Mouse (Mus musculus): ENCODE measurements at regions not wholly inside any gene's neighbourhood (a gene's known extent, or its start where the extent isn't known, plus 50 kb on each side); places are given as distances from the start of the nearest gene placed in this dataset.

DNA sequence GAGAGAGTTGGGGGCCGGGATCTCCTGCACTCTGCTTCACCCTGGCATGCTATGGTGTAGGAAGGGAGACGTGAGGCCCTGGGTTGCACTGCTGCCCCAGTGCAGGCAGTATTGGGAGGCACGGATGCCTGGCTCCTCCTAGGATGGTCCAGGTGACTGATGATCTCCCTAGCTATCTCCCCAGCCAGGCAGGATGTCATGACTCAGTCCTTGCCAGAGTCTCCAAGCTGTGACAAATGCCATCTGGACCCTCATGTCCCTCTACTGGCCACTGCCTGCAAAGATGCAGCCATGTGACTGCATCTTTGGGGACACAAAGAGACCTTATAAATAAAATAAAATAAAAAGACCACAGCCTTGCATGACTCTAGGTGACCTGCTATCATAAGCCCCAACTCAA lies 181.6 kb downstream of the Mroh4 start:
- no peaks in the 10 kb centered on the region for H3K36me3 ChIP-seq (ENCODE audit: insufficient read depth, low read length)
- H3K9ac ChIP-seq (replicated peaks; ENCODE audit: low read depth) = no peak overlapping the region
- ATAC-seq (no peak), DNase-seq (ENCODE audit: low spot score) (no peak)
- TF ChIP-seq EP300 (IDR thresholded peaks at IDR 0.05) (no peak), CTCF (IDR thresholded peaks at IDR 0.05) (no peak)
- no peak overlapping the region for H3K27ac ChIP-seq (ENCODE audit: low read length)
- no peaks in the 10 kb centered on the region for H3K9me3 ChIP-seq (ENCODE audit: low read length)
- no peaks in the 10 kb centered on the region for H3K4me1 ChIP-seq (ENCODE audit: insufficient read depth, low read depth, low read length)
- WGBS = 39% methylated on average over 3 of the region's 3 CpGs
- H3K27me3 ChIP-seq (replicated peaks; ENCODE audit: insufficient read depth, low read length) = no peaks in the 10 kb centered on the region
- H3K4me2 ChIP-seq (replicated peaks; ENCODE audit: low read depth, low read length) = no peak overlapping the region
- no peak overlapping the region for H3K4me3 ChIP-seq (ENCODE audit: low read depth, low read length)

DNA sequence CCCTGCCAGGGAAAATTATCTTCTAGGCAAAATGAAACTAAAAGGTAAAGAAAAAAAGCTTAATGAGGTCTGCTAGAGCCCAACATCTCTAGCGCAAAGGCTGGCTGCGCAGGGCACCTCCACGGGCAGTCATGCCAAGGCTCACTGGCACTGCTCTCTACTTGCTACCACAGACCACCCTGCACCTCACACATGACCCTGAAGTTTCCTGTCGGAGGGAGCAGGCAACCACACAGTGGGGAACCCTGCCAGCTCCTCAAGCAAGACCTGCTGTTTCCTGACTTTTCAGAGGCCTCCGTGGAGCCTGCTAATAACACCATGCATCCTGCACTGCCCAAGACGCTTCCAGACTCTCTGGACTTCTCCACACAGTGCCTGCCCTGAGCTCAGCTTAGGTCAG lies 182.3 kb downstream of the Mroh4 start:
- Histone ChIP-seq H3K27ac (ENCODE audit: low read length) (no peak overlapping the region), H3K4me2 (replicated peaks; ENCODE audit: low read depth, low read length) (no peak overlapping the region), H3K27me3 (replicated peaks; ENCODE audit: insufficient read depth, low read length) (no peaks in the 10 kb centered on the region), H3K9me3 (ENCODE audit: low read length) (no peaks in the 10 kb centered on the region), H3K4me1 (ENCODE audit: insufficient read depth, low read depth, low read length) (no peaks in the 10 kb centered on the region), H3K36me3 (ENCODE audit: insufficient read depth, low read length) (no peaks in the 10 kb centered on the region), H3K4me3 (ENCODE audit: low read depth, low read length) (no peak overlapping the region), H3K9ac (replicated peaks; ENCODE audit: low read depth) (no peak overlapping the region)
- no peak for ATAC-seq
- 77% methylated on average over 6 of the region's 6 CpGs for WGBS
- no peak for DNase-seq (ENCODE audit: low spot score)
- no peak for TF ChIP-seq EP300 (IDR thresholded peaks at IDR 0.05)
- TF ChIP-seq CTCF (IDR thresholded peaks at IDR 0.05) = no peak

GRCm38 (mm10) chr15:74452426-74452825 lies 183.7 kb downstream of the Mroh4 start:
- no peak for ATAC-seq
- DNase-seq (ENCODE audit: low spot score) = no peak
- Histone ChIP-seq H3K27ac (ENCODE audit: low read length) (no peak overlapping the region), H3K4me3 (ENCODE audit: low read depth, low read length) (no peak overlapping the region), H3K9ac (replicated peaks; ENCODE audit: low read depth) (no peak overlapping the region), H3K4me2 (replicated peaks; ENCODE audit: low read depth, low read length) (no peak overlapping the region), H3K36me3 (ENCODE audit: insufficient read depth, low read length) (no peaks in the 10 kb centered on the region), H3K4me1 (ENCODE audit: insufficient read depth, low read depth, low read length) (no peaks in the 10 kb centered on the region), H3K27me3 (replicated peaks; ENCODE audit: insufficient read depth, low read length) (no peaks in the 10 kb centered on the region), H3K9me3 (ENCODE audit: low read length) (no peaks in the 10 kb centered on the region)
- TF ChIP-seq EP300 (IDR thresholded peaks at IDR 0.05) = no peak
- no peak for TF ChIP-seq CTCF (IDR thresholded peaks at IDR 0.05)
- WGBS = 87% methylated on average over 3 of the region's 3 CpGs

DNA sequence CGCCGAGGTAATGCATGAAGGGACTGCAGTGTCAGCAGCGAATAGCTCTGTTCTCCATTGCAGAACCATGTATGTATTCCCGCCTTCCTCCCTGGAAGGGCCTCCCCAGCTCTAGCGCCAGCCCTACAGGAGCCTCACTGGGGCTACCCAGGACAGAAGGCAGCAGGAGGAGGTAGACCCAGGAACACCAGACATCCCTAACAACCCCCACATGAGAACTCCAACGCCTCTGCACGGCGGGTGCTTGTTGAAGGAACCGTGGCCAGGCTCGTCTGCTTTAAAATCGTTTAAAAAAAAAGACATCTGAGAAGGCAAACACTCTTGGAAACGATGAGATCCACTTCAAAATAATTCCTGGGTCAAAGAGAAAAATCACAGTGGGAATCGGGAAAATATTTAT lies 194.3 kb downstream of the Mroh4 start:
- H3K4me2 ChIP-seq (replicated peaks; ENCODE audit: low read depth, low read length) = no peak overlapping the region
- WGBS = 46% methylated on average over 13 of the region's 13 CpGs
- H3K4me1 ChIP-seq (ENCODE audit: insufficient read depth, low read depth, low read length) = no peaks in the 10 kb centered on the region
- no peak overlapping the region for H3K9ac ChIP-seq (replicated peaks; ENCODE audit: low read depth)
- H3K4me3 ChIP-seq (ENCODE audit: low read depth, low read length) = no peak overlapping the region
- H3K27me3 ChIP-seq (replicated peaks; ENCODE audit: insufficient read depth, low read length) = no peaks in the 10 kb centered on the region
- no peaks in the 10 kb centered on the region for H3K9me3 ChIP-seq (ENCODE audit: low read length)
- H3K27ac ChIP-seq (ENCODE audit: low read length) = no peak overlapping the region
- no peaks in the 10 kb centered on the region for H3K36me3 ChIP-seq (ENCODE audit: insufficient read depth, low read length)
- DNase-seq (ENCODE audit: low spot score) (no peak), ATAC-seq (no peak)
- no peak for TF ChIP-seq EP300 (IDR thresholded peaks at IDR 0.05)
- TF ChIP-seq CTCF (IDR thresholded peaks at IDR 0.05) = no peak

- no peak overlapping the region for H3K4me3 ChIP-seq (ENCODE audit: low read depth, low read length)
- TF ChIP-seq CTCF (IDR thresholded peaks at IDR 0.05) (no peak), EP300 (IDR thresholded peaks at IDR 0.05) (no peak)
- WGBS = 66% methylated on average over 6 of the region's 6 CpGs
- H3K27me3 ChIP-seq (replicated peaks; ENCODE audit: insufficient read depth, low read length) = no peaks in the 10 kb centered on the region
- H3K4me2 ChIP-seq (replicated peaks; ENCODE audit: low read depth, low read length) = no peak overlapping the region
- no peak overlapping the region for H3K27ac ChIP-seq (ENCODE audit: low read length)
- H3K36me3 ChIP-seq (ENCODE audit: insufficient read depth, low read length) = no peaks in the 10 kb centered on the region
- no peaks in the 10 kb centered on the region for H3K9me3 ChIP-seq (ENCODE audit: low read length)
- H3K4me1 ChIP-seq (ENCODE audit: insufficient read depth, low read depth, low read length) = no peaks in the 10 kb centered on the region
- no peak for DNase-seq (ENCODE audit: low spot score)
- ATAC-seq = no peak
- H3K9ac ChIP-seq (replicated peaks; ENCODE audit: low read depth) = no peak overlapping the region
These were observed 209.2 kb downstream of the Mroh4 start for GRCm38 (mm10) chr15:74426989-74427388.

- H3K27ac ChIP-seq (ENCODE audit: low read length) = no peak overlapping the region
- no peaks in the 10 kb centered on the region for H3K36me3 ChIP-seq (ENCODE audit: insufficient read depth, low read length)
- 64% methylated on average over 3 of the region's 3 CpGs for WGBS
- H3K9ac ChIP-seq (replicated peaks; ENCODE audit: low read depth) = no peak overlapping the region
- DNase-seq (ENCODE audit: low spot score) (no peak), ATAC-seq (no peak)
- H3K27me3 ChIP-seq (replicated peaks; ENCODE audit: insufficient read depth, low read length) = no peaks in the 10 kb centered on the region
- H3K4me1 ChIP-seq (ENCODE audit: insufficient read depth, low read depth, low read length) = no peaks in the 10 kb centered on the region
- H3K4me3 ChIP-seq (ENCODE audit: low read depth, low read length) = no peak overlapping the region
- no peak overlapping the region for H3K4me2 ChIP-seq (replicated peaks; ENCODE audit: low read depth, low read length)
- no peaks in the 10 kb centered on the region for H3K9me3 ChIP-seq (ENCODE audit: low read length)
- TF ChIP-seq EP300 (IDR thresholded peaks at IDR 0.05) (no peak), CTCF (IDR thresholded peaks at IDR 0.05) (no peak)
These were observed 213.2 kb downstream of the Mroh4 start for GRCm38 (mm10) chr15:74423001-74423400.

DNA sequence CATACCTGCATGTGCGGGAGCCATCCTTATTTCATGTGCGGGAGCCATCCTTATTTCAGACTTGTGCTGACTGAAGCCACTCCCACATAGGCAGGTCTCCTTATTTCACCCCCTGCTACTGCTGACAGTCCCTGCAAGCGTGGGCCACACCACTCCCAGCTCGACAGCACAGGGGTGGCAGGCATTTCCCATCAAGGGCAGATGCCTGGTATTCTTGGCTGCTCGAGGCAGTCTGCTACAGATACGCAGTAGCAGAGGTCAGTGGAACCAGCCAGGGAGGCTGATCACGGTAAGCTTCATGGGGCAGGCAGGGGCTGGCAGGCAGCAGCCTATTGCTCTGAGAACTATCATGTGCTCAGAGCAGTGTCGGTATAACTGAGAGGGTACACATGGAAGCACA lies 215.6 kb downstream of the Mroh4 start:
- no peak overlapping the region for H3K4me3 ChIP-seq (ENCODE audit: low read depth, low read length)
- H3K4me2 ChIP-seq (replicated peaks; ENCODE audit: low read depth, low read length) = no peak overlapping the region
- no peaks in the 10 kb centered on the region for H3K4me1 ChIP-seq (ENCODE audit: insufficient read depth, low read depth, low read length)
- H3K27ac ChIP-seq (ENCODE audit: low read length) = no peak overlapping the region
- H3K36me3 ChIP-seq (ENCODE audit: insufficient read depth, low read length) = no peaks in the 10 kb centered on the region
- ATAC-seq (no peak), DNase-seq (ENCODE audit: low spot score) (no peak)
- no peaks in the 10 kb centered on the region for H3K27me3 ChIP-seq (replicated peaks; ENCODE audit: insufficient read depth, low read length)
- no peak for TF ChIP-seq CTCF (IDR thresholded peaks at IDR 0.05)
- TF ChIP-seq EP300 (IDR thresholded peaks at IDR 0.05) = no peak
- H3K9ac ChIP-seq (replicated peaks; ENCODE audit: low read depth) = no peak overlapping the region
- 63% methylated on average over 8 of the region's 8 CpGs for WGBS
- no peaks in the 10 kb centered on the region for H3K9me3 ChIP-seq (ENCODE audit: low read length)

Data from lung, postnatal 0 days (tissue).